Mouse (Mus musculus): Measurements from ENCODE around the gene Setd5. TPM values are rescaled to one million over a fixed set of nuclear protein-coding genes. Genes with fewer than 3 reads are reported as not detected.

Gene Setd5
- polyA plus RNA-seq (2015; fragmentation: Nextera tagmentation; extraction: Ambion mirVana), result 17.1 and 18.1 TPM in 2 replicates

GRCm38 (mm10) chr6:113076686-113077516, at the start of gene Setd5:
Setd5 (plus strand) TSS chr6:113077365.
- Histone ChIP-seq H3K4me2 (peak within 1 kb of the TSS; percentile 85), H3K4me3 (replicated peaks) (peak within 1 kb of the TSS; percentile 73), H3K9me3 (replicated peaks) (no peaks in the 10 kb centered on the region), H3K36me3 (replicated peaks) (peaks cover 7% of the 10 kb centered on the region; the same call in 1 of the 2 replicates), H3K27ac (replicated peaks) (peak within 1 kb of the TSS; percentile 100), H3K27me3 (no peaks in the 10 kb centered on the region), H3K9ac (peak within 1 kb of the TSS; percentile 93), H3K4me1 (replicated peaks) (peaks cover 47% of the 10 kb centered on the region)
- under 1% methylated on average over 70 of the region's 91 CpGs for WGBS (ENCODE audit: insufficient replicate concordance)
- ATAC-seq (ENCODE audit: insufficient read depth), result peak; percentile 85

GRCm38 (mm10) chr6:113027446-113027845, 49.7 kb upstream of the Setd5 start:
- Histone ChIP-seq H3K27ac (replicated peaks) (no peak overlapping the region), H3K4me2 (no peak overlapping the region), H3K27me3 (no peaks in the 10 kb centered on the region), H3K4me1 (replicated peaks) (no peaks in the 10 kb centered on the region), H3K9ac (no peak overlapping the region), H3K9me3 (replicated peaks) (no peaks in the 10 kb centered on the region), H3K36me3 (replicated peaks) (no peaks in the 10 kb centered on the region), H3K4me3 (replicated peaks) (no peak overlapping the region)
- no peak for ATAC-seq (ENCODE audit: insufficient read depth)
- 10% methylated on average over 2 of the region's 2 CpGs for WGBS (ENCODE audit: insufficient replicate concordance)

- Histone ChIP-seq H3K36me3 (replicated peaks) (no peaks in the 10 kb centered on the region), H3K9ac (no peak overlapping the region), H3K4me1 (replicated peaks) (no peaks in the 10 kb centered on the region), H3K4me3 (replicated peaks) (no peak overlapping the region), H3K27me3 (no peaks in the 10 kb centered on the region), H3K9me3 (replicated peaks) (no peaks in the 10 kb centered on the region), H3K4me2 (no peak overlapping the region), H3K27ac (replicated peaks) (no peak overlapping the region)
- no peak for ATAC-seq (ENCODE audit: insufficient read depth)
- 46% methylated on average over 3 of the region's 3 CpGs for WGBS (ENCODE audit: insufficient replicate concordance)
Measured at GRCm38 (mm10) chr6:113029006-113029405, 48.2 kb upstream of the Setd5 start.

GRCm38 (mm10) chr6:113030553-113030952, 46.6 kb upstream of the Setd5 start:
- H3K27me3 ChIP-seq, result no peaks in the 10 kb centered on the region
- no peak overlapping the region for H3K9ac ChIP-seq
- ATAC-seq (ENCODE audit: insufficient read depth), result no peak
- H3K9me3 ChIP-seq (replicated peaks), result no peaks in the 10 kb centered on the region
- 56% methylated on average over 3 of the region's 3 CpGs for WGBS (ENCODE audit: insufficient replicate concordance)
- H3K4me2 ChIP-seq, result no peak overlapping the region
- H3K4me3 ChIP-seq (replicated peaks), result no peak overlapping the region
- no peaks in the 10 kb centered on the region for H3K36me3 ChIP-seq (replicated peaks)
- H3K4me1 ChIP-seq (replicated peaks), result no peaks in the 10 kb centered on the region
- H3K27ac ChIP-seq (replicated peaks), result no peak overlapping the region

GRCm38 (mm10) chr6:113030970-113031660, 46.0 kb upstream of the Setd5 start:
- no peak for ATAC-seq (ENCODE audit: insufficient read depth)
- no peak overlapping the region for H3K4me3 ChIP-seq (replicated peaks)
- no peaks in the 10 kb centered on the region for H3K4me1 ChIP-seq (replicated peaks)
- WGBS (ENCODE audit: insufficient replicate concordance), result 59% methylated on average over 10 of the region's 10 CpGs
- no peaks in the 10 kb centered on the region for H3K36me3 ChIP-seq (replicated peaks)
- no peaks in the 10 kb centered on the region for H3K27me3 ChIP-seq
- no peak overlapping the region for H3K27ac ChIP-seq (replicated peaks)
- H3K9ac ChIP-seq, result no peak overlapping the region
- H3K4me2 ChIP-seq, result no peak overlapping the region
- no peaks in the 10 kb centered on the region for H3K9me3 ChIP-seq (replicated peaks)

GRCm38 (mm10) chr6:113032121-113032520, 45.0 kb upstream of the Setd5 start:
- H3K4me1 ChIP-seq (replicated peaks), result no peaks in the 10 kb centered on the region
- WGBS (ENCODE audit: insufficient replicate concordance), result 64% methylated on average over 3 of the region's 3 CpGs

GRCm38 (mm10) chr6:113033185-113033584, 44.0 kb upstream of the Setd5 start:
- H3K27ac ChIP-seq (replicated peaks), result no peak overlapping the region
- WGBS (ENCODE audit: insufficient replicate concordance), result 65% methylated on average over 2 of the region's 2 CpGs

More at GRCm38 (mm10) chr6:113032121-113032520, 45.0 kb upstream of the Setd5 start:
- ATAC-seq (ENCODE audit: insufficient read depth), result no peak
- Histone ChIP-seq H3K9ac (no peak overlapping the region), H3K36me3 (replicated peaks) (no peaks in the 10 kb centered on the region), H3K27ac (replicated peaks) (no peak overlapping the region), H3K27me3 (no peaks in the 10 kb centered on the region), H3K4me3 (replicated peaks) (no peak overlapping the region), H3K4me2 (no peak overlapping the region), H3K9me3 (replicated peaks) (no peaks in the 10 kb centered on the region)

GRCm38 (mm10) chr6:113034466-113034865, 42.7 kb upstream of the Setd5 start:
- H3K9ac ChIP-seq, result no peak overlapping the region
- WGBS (ENCODE audit: insufficient replicate concordance), result 70% methylated on average over 6 of the region's 6 CpGs
- peaks cover 12% of the 10 kb centered on the region for H3K4me1 ChIP-seq (replicated peaks)
- ATAC-seq (ENCODE audit: insufficient read depth), result no peak
- no peak overlapping the region for H3K27ac ChIP-seq (replicated peaks)
- H3K4me2 ChIP-seq, result no peak overlapping the region
- no peaks in the 10 kb centered on the region for H3K27me3 ChIP-seq
- no peak overlapping the region for H3K4me3 ChIP-seq (replicated peaks)
- no peaks in the 10 kb centered on the region for H3K9me3 ChIP-seq (replicated peaks)
- no peaks in the 10 kb centered on the region for H3K36me3 ChIP-seq (replicated peaks)

More at GRCm38 (mm10) chr6:113033185-113033584, 44.0 kb upstream of the Setd5 start:
- Histone ChIP-seq H3K4me1 (replicated peaks) (peaks cover 6% of the 10 kb centered on the region), H3K27me3 (no peaks in the 10 kb centered on the region), H3K4me2 (no peak overlapping the region), H3K9ac (no peak overlapping the region), H3K36me3 (replicated peaks) (no peaks in the 10 kb centered on the region), H3K4me3 (replicated peaks) (no peak overlapping the region), H3K9me3 (replicated peaks) (no peaks in the 10 kb centered on the region)
- ATAC-seq (ENCODE audit: insufficient read depth), result no peak

GRCm38 (mm10) chr6:113036463-113037175, 40.5 kb upstream of the Setd5 start:
- ATAC-seq (ENCODE audit: insufficient read depth), result no peak
- Histone ChIP-seq H3K36me3 (replicated peaks) (no peaks in the 10 kb centered on the region), H3K9ac (no peak overlapping the region), H3K4me3 (replicated peaks) (no peak overlapping the region), H3K27me3 (no peaks in the 10 kb centered on the region), H3K4me2 (no peak overlapping the region), H3K9me3 (replicated peaks) (no peaks in the 10 kb centered on the region), H3K4me1 (replicated peaks) (peaks cover 23% of the 10 kb centered on the region), H3K27ac (replicated peaks) (no peak overlapping the region)
- 57% methylated on average over 4 of the region's 4 CpGs for WGBS (ENCODE audit: insufficient replicate concordance)

GRCm38 (mm10) chr6:113037946-113038734, 39.0 kb upstream of the Setd5 start:
- no peaks in the 10 kb centered on the region for H3K36me3 ChIP-seq (replicated peaks)
- peak; percentile 56 for ATAC-seq (ENCODE audit: insufficient read depth)
- WGBS (ENCODE audit: insufficient replicate concordance), result 14% methylated on average over 19 of the region's 19 CpGs

More at GRCm38 (mm10) chr6:113037946-113038734, 39.0 kb upstream of the Setd5 start:
- peak overlapping the region; percentile 30; the same call in 1 of the 2 replicates for H3K9ac ChIP-seq
- peaks cover 33% of the 10 kb centered on the region for H3K4me1 ChIP-seq (replicated peaks)
- H3K27ac ChIP-seq (replicated peaks), result peak overlapping the region; percentile 71
- H3K27me3 ChIP-seq, result no peaks in the 10 kb centered on the region
- H3K9me3 ChIP-seq (replicated peaks), result no peaks in the 10 kb centered on the region
- H3K4me3 ChIP-seq (replicated peaks), result peak overlapping the region; percentile 26
- H3K4me2 ChIP-seq, result peak overlapping the region; percentile 59
